9 mouse cellular contexts compared by ENCODE assay signal in genomic region chr11:32384135-32384801, GRCm38 (mm10). TPM values are rescaled to one million over a fixed set of nuclear protein-coding genes. Genes with fewer than 3 reads are reported as not detected.
DNase-seq lines count a peak whose midpoint lies in the region; ATAC-seq and TF ChIP-seq lines count a peak whose summit lies in the region.
"Had no signal": no experiment of that assay in that cellular context is flagged by ENCODE, and none has a peak within 500 bp of the region (broad histone marks: within the 10 kb centered on the region; RNA-seq: fewer than 3 reads in every experiment).

No protein-coding gene starts in this region.

- no peaks in the 10 kb centered on the region; the same call in 1 of the 2 replicates for H3K36me3 ChIP-seq in lung, postnatal 0 days (ENCODE audit: insufficient read depth, low read length)
- H3K36me3 ChIP-seq in forebrain, embryonic 16.5 days (ENCODE audit: control insufficient read depth, insufficient read depth) = 0 out of 2 replicates have a peak, but pooled peaks cover 3% of the 10 kb centered on the region
- peaks cover 50% of the 10 kb centered on the region for H3K36me3 ChIP-seq in limb, embryonic 14.5 days (ENCODE audit: control insufficient read depth, insufficient read depth, low read length)

- H3K4me2 ChIP-seq in lung, postnatal 0 days (replicated peaks; ENCODE audit: low read depth, low read length) = no peak overlapping the region
- no peak overlapping the region for H3K4me2 ChIP-seq in forebrain, embryonic 16.5 days (ENCODE audit: low read length)
- H3K4me2 ChIP-seq in limb, embryonic 14.5 days (replicated peaks; ENCODE audit: low read depth, low read length, severe bottlenecking) = no peak overlapping the region

- no peaks in the 10 kb centered on the region for H3K9me3 ChIP-seq in lung, postnatal 0 days (ENCODE audit: low read length)
- H3K9me3 ChIP-seq in forebrain, embryonic 16.5 days (ENCODE audit: control insufficient read depth, low read length) = no peaks in the 10 kb centered on the region
- no peaks in the 10 kb centered on the region for H3K9me3 ChIP-seq in limb, embryonic 14.5 days (ENCODE audit: control insufficient read depth, low read length)

- TF ChIP-seq CTCF in lung, postnatal 0 days (IDR thresholded peaks at IDR 0.05) = no peak

- WGBS in lung, postnatal 0 days = 78% methylated on average over 7 of the region's 7 CpGs
- 28% methylated on average over 7 of the region's 7 CpGs for WGBS in forebrain, embryonic 16.5 days
- WGBS in limb, embryonic 14.5 days = 80% methylated on average over 7 of the region's 7 CpGs

- DNase-seq in lung, postnatal 0 days (ENCODE audit: low spot score) = no peak
- no peak for DNase-seq in lung, postnatal 4 days
- DNase-seq in limb, embryonic 14.5 days (ENCODE audit: low spot score) = no peak
- DNase-seq in B cell, adult 2 months = no peak
- DNase-seq in urinary bladder, postnatal 4 days (ENCODE audit: low spot score in 2 of 2) = no peak
- DNase-seq in ovary, adult 18-20 months (ENCODE audit: low spot score) = no peak
- DNase-seq: cerebellum, adult 11 months; lung, adult 2 months had no signal

- H3K4me1 ChIP-seq in lung, postnatal 0 days (ENCODE audit: insufficient read depth, low read depth, low read length) = no peaks in the 10 kb centered on the region
- H3K4me1 ChIP-seq in forebrain, embryonic 16.5 days (replicated peaks; ENCODE audit: control insufficient read depth, insufficient read depth, low read length) = peaks cover 8% of the 10 kb centered on the region; the same call in 1 of the 2 replicates
- H3K4me1 ChIP-seq in limb, embryonic 14.5 days (ENCODE audit: control insufficient read depth, insufficient read depth, low read length) = peaks cover 15% of the 10 kb centered on the region

- no peaks in the 10 kb centered on the region for H3K27me3 ChIP-seq in lung, postnatal 0 days (replicated peaks; ENCODE audit: insufficient read depth, low read length)
- no peaks in the 10 kb centered on the region for H3K27me3 ChIP-seq in forebrain, embryonic 16.5 days (replicated peaks; ENCODE audit: control insufficient read depth, insufficient read depth, low read length)
- H3K27me3 ChIP-seq in limb, embryonic 14.5 days (ENCODE audit: control insufficient read depth, insufficient read depth, low read length) = no peaks in the 10 kb centered on the region

- H3K27ac ChIP-seq in lung, postnatal 0 days (ENCODE audit: low read length) = peak overlapping the region; percentile 77
- H3K27ac ChIP-seq in forebrain, embryonic 16.5 days (ENCODE audit: low read length) = peak overlapping the region; percentile 41; the same call in 1 of the 2 replicates
- peak overlapping the region; percentile 87 for H3K27ac ChIP-seq in limb, embryonic 14.5 days (replicated peaks; ENCODE audit: low read depth, low read length)

- no peak for TF ChIP-seq EP300 in lung, postnatal 0 days (IDR thresholded peaks at IDR 0.05)

- no peak; the same call in none of the 2 replicates for ATAC-seq in lung, postnatal 0 days
- peak; percentile 43 for ATAC-seq in forebrain, embryonic 16.5 days
- ATAC-seq in limb, embryonic 14.5 days (ENCODE audit: low FRiP score, low read depth) = no peak

- no peak for TF ChIP-seq POLR2A in limb, embryonic 14.5 days (IDR thresholded peaks at IDR 0.05; ENCODE audit: borderline replicate concordance, extremely low read depth, insufficient read depth, insufficient read length)

- H3K9ac ChIP-seq in lung, postnatal 0 days (replicated peaks; ENCODE audit: low read depth) = no peak overlapping the region
- H3K9ac ChIP-seq in forebrain, embryonic 16.5 days (replicated peaks; ENCODE audit: low read depth, low read length) = no peak overlapping the region
- no peak overlapping the region for H3K9ac ChIP-seq in limb, embryonic 14.5 days (ENCODE audit: low read depth, low read length, severe bottlenecking)

- no peak overlapping the region for H3K4me3 ChIP-seq in lung, postnatal 0 days (ENCODE audit: low read depth, low read length)
- no peak overlapping the region for H3K4me3 ChIP-seq in forebrain, embryonic 16.5 days (replicated peaks; ENCODE audit: low read length)
- H3K4me3 ChIP-seq in limb, embryonic 14.5 days (replicated peaks; ENCODE audit: low read length) = no peak overlapping the region

RNA-seq across cellular contexts. Expression of gene Sh3pxd2b, which starts 36.6 kb away (rescaled TPM):
- polyA plus RNA-seq in lung, postnatal 0 days (2015; fragmentation: Nextera tagmentation; extraction: Ambion mirVana) = 7.4 and 9.4 TPM in 2 replicates
- 16.2 and 22.4 TPM in 2 replicates for polyA plus RNA-seq in forebrain, embryonic 16.5 days (2015; fragmentation: Nextera tagmentation; extraction: Ambion mirVana)
- 44.3 and 52.8 TPM in 2 replicates for polyA plus RNA-seq in limb, embryonic 14.5 days (2012; rRNA removed)
- 31.5 and 31.8 TPM in 2 replicates for polyA plus RNA-seq in limb, embryonic 14.5 days (2014; fragmentation: Nextera tagmentation; extraction: Ambion mirVana)
